Mouse (Mus musculus): ENCODE measurements around the gene Jmjd7.

- TF ChIP-seq CTCF (IDR thresholded peaks at IDR 0.05; ENCODE audit: low read depth, low read length) (no peak), POLR2A (IDR thresholded peaks at IDR 0.05; ENCODE audit: insufficient read depth, low read length) (no peak), EP300 (IDR thresholded peaks at IDR 0.05; ENCODE audit: insufficient read depth, low read depth, low read length) (no peak)
These were observed 38.9 kb downstream of the Jmjd7 start for GRCm38 (mm10) chr2:120066224-120066623.
